Mouse (Mus musculus) urinary bladder, postnatal 4 days (tissue): ENCODE measurements around the gene Dnase2b.
A peak's percentile ranks its signal among the peaks of the same experiment; 100 is the strongest.

Experiments
- DNase-seq, 2 experiments: peaks; one replicate each; pipeline ENCODE4 v3.0.0; 2021 to 2022; ENCODE audit warnings: low spot score in 2 of 2

Gene Dnase2b

DNA sequence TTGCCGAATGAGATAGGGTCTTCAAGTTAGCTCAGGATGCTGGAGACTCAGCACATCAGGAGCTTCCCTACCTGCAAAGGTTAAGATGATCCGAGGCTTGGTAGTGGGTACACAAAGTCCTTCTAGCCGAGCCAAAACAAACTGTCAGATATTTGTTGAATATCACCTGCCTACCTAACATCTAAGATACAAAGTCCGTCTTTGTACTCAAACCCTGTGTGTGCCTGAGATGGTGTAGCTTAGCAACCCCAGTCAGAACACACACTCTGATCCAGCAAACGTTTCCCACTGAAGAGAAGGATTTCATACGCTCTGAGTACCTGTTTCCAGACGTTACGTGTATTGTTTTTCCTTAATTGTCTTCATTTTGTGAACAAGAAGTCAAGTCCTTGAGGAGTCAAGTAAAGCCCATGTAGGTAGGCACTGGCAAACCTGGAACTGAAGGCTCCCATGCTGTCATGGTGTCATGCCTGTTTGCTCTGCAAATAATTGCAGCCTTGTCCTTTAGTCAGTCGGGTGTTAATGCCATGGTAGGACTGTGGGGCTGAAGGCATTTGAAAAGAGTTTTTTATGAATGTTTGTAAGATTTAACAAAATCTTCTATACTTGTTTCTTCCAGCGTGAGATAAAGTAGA is 45.1 kb downstream of the Dnase2b start, which contains the start of gene Uox:
Gene Uox (plus strand): TSS at position 279 of the 635 bp plus-strand sequence.
- DNase-seq, result no peak

DNA sequence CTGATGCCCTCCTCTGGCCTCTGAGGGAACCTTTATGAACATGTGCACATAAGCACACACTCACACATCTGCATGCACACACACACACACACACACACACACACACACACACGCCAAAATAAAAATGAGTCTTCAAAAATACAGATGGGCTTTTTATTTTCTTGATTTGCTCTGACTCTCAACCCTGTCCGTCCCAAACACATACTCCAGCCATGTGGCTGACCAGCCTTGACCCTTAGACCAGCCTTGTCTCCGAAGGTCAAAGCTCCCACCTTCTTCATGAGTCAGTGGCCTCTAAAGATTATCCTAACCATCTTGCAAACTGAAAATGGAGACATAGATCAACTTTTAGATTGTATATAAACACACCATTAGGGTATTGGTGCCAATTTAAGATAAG is 45.8 kb downstream of the Dnase2b start:
- no peak for DNase-seq

DNA sequence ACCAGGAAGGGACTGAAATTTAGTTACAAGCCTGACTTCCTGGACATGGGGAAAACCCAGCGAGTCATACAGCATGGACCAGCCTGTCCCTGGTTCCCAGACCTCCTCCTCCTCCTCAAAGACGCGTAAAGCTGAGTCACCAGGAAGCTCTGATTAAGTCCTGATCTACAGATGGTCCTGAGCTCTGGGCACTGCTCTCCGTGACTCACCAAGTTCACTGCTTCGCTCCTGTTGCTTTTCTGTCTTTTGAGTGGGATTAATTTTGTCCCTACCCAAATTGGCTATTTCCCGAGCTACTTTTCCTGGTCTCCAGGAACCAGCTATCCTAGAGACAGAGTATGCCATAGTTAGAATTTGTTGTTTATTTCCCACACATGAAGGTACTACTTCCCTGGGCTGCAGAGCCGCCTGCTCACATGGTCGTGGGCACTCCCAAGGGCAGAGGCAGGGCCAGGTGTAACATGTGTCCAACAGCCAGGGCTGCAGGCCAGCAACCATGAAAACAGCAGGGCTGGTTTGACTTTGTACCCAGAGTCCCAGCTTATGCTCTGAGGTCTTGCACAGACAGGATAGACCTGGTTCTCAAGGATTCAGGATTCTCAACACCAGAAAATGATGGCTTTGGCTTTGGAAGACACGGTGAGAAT is 47.4 kb downstream of the Dnase2b start:
- no peak for DNase-seq

DNA sequence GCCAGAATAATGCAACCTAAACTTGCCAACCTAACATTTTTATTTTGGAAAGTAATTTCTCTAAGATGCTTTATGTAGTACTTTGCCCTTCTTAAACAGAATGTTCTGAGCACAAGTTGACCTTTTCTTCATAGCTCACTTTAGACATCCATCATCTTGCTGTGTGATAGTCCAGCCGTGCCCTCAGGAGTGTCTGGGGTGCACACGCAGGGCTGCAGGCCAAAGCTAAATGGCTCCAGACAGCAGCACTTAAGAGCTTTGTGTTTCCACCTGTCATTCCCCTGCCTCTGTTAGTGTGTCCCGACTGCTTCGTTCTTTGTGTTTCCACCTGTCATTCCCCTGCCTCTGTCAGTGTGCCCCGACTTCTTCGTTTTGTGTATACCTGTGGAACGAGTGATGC is 48.0 kb downstream of the Dnase2b start:
- no peak for DNase-seq

DNA sequence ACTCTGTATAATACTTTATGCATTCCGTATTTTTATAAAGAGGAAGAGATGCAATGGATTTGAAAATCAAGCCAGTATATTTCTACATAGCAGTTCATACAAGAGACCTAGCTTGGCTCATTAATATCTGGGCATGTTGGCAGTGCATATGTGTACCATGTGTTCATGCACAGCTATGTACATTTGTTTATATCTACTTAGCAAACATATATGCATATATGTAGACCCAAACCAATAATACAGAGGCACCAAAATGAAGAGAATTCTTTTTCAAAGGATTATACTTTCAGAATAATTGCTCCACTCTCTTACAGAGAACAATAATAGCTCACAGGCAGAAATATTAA is 50.4 kb downstream of the Dnase2b start:
- DNase-seq, result no peak

DNA sequence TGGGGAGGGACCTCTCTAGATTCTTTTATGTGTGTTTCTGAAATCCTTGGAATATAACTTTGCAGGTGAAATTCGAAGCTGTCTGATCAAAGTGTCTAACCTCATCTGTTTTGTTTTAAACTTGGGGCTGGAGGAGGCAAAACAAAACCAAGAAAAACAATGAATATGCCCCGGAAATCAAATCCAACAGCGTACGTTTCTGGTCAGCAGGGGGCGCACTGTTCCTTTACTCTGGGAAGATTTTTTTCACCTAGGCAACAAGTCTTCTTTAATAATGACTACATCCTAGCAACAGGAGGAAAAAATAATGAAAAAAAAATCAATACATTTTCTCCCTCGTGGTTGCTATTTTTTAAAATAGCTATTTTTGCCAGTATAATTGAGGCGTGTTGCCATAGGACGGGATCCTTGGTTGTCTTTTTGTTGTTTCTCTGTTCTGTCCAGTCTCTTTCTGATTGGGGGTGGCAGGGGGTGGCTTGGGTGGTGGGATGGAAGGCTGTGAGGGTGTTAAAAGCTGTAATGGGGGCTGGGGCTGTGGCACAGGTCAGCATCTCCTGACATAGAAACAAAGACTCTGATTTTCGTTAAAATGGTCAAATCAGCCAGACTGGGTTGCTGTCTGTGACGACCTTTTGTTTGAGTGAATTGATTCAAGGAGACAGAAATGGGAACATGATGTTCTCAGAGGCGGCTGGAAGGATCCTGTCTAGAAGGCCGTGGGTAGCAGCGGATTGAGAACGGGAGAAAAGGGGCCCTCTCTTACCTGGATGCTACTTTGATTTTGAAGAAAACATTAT is 50.9 kb downstream of the Dnase2b start:
- peak; percentile 36 to 79 for DNase-seq

DNA sequence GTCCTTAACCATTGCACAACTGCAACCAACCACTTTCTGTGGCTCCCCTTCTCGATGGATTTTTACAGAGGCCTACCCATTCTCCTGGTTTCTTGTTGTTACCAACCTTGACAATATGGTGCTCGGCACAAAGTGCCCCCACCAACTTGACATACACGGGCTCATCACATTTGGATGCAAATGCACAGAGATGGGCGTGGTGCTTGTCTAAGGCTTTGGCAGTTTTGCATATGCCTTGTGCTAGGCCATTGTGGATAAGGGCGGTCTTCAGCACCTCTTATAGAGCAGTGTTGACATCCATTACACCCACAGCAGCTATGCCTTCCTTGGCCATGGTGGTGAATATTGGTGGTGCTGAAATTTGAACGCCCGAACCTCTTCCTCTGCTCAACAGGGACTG is 52.5 kb downstream of the Dnase2b start:
- no peak for DNase-seq

DNA sequence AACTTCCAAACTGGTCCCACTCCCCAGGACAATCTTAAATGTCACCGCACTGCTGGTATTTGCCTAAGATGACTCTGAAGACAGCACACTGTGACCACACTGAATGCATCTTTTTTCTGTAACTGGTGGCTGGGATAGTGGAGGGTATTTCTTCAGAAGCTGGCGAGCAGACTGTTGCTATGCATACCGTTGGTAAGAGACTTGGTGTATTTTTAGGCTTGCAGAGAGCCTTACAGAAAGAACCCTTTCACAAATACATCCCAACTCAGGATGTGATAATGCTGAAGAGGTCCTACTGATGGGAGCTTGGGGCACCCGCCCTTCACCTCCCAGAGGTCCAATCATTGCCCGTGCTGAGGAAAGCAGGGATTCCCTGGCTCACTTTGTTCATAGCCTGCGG is 57.9 kb downstream of the Dnase2b start:
- DNase-seq, result no peak

DNA sequence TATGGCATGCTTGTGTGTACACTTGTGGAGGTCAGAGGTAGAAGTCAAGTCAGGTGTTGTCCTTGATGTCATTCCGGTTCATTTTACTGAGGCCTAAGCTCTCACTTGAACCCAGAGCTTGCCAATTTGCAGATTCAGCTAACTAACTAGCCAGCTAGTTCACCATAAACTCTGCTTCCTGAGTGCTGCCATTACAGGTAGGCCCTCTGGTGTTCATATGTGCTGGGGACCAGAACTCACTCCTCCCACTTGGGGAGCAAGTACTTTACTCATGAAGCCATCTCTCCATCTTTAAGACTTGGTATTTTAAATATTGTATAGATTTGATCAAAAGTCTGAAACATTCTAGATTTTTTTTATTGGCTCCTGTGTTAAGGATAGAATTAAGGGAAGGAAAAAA is 58.8 kb downstream of the Dnase2b start:
- DNase-seq, result no peak

DNA sequence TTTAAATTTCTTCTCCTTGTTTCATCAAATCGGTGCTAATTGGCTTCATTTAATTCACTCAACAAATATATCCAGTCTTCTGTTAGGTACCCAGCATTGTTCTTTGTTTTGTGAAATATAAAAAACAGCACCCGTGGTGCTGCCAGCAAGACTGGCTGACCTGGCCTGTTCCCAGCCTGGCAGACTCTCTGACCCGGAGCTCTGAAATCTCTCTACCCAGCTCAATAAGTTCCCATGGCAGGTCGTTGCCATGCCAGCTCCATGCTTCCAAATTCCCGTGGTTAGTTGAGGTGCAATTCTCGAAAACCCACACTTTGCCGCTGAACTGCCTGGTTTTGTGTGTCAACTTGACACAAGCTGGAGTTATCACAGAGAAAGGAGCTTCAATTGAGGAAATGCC is 60.6 kb downstream of the Dnase2b start:
- DNase-seq, result no peak

DNA sequence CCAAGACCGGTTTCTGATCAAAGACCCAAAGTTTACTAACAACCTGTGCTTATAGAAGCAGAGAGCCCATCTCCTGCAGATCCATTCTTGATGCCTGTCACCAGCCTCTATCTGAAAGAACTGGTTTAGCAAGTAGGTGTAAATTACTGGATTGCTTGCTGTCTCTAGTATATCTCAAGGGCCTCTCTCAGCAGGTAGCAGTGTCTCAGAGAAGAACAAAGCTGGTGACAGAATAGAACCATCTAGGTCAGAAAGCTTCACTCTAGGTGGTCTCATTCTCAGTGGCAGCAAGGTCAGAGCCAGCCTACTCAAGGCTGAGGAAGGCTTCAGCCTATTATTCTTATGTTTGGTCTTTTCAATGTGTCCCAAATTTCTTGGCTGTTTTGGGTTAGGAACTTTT is 71.8 kb downstream of the Dnase2b start:
- no peak for DNase-seq

DNA sequence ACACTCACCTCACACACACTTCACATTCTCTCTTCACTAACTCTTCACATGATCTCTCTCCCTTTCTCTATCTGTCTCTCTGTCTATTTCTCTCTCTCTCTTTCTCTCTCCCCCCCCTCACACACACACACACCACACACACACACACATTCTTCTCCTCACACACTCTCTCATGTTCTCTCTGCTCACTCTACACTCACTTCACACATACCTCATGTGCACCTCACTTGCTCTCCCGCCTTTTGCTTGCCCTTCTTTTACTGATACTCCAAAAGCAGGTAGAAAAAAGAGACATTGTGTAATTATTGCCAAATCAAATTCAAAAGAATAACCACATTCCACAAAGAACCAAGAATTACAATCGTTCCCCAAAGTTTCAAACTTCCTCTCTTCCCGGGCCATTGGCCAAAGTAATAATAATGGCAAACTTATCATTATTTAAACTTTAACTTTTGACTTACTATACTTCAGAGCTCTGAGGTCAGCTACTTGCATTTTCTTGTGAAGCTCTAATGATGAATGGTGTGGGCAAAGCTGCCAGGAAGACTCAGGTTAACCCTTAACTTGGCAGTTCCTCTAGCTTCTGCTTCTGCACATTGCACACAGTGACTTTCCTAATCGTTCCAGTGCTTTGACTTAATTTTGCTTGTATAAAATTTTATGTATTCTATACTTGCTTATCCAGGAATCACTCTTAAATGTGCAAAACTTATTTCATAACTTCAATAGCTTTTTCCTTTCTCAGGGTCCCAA is 74.7 kb downstream of the Dnase2b start:
- no peak for DNase-seq

DNA sequence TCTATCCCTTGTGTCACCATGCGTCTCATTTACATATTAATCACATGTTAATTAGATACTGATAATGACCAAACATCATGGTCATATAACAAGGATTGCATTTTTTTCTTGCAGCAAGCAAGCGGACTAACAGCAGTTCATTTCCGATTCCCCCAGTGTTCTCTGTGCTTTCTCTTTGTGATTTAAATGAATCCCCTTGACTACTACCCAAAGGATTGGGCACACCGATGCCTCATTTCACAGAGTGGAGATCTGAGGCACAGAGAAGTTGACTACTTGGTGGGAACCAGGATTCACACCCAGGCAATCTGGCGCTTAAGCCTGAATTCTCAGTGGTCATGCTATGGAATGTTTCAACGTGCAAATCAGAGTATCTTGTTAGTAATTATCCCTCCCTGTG is 80.4 kb downstream of the Dnase2b start:
- DNase-seq, result no peak
